Mouse (Mus musculus) Muller cell, postnatal 12 days (primary cell): Measurements from ENCODE around the gene Tmem86b.
A peak's percentile ranks its signal among the peaks of the same experiment; 100 is the strongest.

Experiments
- DNase-seq: peaks from one replicate; pipeline ENCODE4 v3.0.0-alpha.2; 2015; ENCODE audit errors: inconsistent ontology term

The Tmem86b gene

DNA sequence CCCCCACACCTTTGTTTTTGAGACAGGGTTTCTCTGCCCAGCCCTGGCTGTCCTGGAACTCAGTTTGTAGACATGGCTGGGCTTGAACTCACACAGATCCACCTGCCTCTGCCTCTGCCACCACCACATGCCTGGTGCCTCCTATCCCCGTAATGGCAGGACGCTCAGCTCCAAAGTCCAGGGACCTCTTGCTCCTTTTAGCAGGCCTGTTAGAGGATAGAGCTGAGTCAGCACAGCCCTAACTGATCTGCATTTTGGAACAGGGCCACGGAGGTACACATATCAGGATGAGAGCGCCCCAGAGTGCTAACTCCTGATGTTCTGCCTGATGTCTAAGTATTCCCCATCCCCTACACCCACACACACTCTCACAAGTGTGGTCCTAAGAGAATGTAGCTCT, at the start of gene Tmem86b:
Gene Tmem86b (minus strand): TSS at position 392 of the 400 bp plus-strand sequence.
- no peak for DNase-seq

DNA sequence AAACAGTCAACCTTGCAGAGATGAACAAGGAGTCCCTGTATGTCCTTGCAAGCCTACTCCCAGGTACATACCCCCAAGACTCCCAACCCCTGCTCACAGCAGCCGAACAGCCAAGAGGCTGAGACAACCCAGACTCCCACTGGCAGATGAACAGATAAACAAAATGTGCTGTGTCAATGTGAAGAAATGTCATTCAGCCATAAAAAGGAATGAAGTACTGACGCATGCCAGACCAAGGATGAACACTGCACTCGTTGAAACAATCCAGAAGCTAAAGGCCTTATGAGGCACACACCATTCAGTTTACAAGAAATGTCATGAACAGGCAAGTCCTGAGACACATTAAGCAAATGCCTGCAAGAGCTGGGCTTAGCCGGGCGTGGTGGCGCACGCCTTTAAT, 44.0 kb upstream of the Tmem86b start:
- no peak for DNase-seq

DNA sequence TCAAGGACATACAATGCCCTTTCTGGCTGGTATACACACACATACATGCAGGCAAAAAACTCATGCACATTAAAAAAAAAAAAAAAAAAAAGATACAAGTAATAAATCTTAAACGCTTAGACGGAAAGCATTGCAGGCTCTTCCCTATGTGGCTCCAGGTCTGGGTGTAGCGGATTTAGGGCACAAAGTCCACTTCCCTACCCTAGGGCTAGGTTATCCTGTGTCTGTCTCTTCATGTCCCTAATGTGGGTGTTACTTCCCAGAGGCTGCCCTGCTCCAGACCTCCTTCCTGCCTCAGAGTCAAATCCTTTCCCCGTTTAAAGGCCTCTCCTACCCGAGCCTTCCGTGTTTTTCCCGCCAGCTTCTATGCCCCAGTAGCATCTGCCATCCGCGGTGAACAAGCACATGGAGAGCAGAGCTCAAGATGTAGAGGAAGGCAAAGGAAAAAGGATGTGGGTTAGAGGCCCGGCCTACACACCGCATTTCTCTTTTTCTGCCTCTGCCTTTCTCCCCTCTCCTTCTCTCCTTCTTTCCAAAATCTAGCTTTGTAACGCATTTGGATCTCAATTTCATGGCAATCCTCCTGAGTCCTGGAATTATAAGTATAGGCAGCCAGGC, 43.0 kb upstream of the Tmem86b start:
- DNase-seq: no peak

DNA sequence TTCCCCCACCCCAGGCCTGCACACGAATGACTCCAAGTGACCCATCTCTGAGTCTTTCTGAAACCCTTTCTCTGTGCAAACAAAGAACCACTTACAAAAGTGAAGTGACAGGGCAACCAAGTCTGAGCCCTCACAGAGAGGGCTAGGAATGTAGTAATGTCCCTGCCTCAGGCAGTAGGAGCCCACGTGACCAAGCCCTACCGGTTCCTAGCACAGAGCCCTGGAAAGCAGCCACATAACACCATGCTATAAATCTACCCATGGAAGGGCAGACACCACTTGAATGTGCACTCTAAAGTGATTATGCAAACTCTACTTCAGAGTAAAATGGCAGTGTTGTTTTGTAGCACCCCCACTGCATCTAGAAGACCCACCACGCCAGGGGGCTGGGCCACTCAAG, 40.7 kb upstream of the Tmem86b start:
- DNase-seq: peak; percentile 22

DNA sequence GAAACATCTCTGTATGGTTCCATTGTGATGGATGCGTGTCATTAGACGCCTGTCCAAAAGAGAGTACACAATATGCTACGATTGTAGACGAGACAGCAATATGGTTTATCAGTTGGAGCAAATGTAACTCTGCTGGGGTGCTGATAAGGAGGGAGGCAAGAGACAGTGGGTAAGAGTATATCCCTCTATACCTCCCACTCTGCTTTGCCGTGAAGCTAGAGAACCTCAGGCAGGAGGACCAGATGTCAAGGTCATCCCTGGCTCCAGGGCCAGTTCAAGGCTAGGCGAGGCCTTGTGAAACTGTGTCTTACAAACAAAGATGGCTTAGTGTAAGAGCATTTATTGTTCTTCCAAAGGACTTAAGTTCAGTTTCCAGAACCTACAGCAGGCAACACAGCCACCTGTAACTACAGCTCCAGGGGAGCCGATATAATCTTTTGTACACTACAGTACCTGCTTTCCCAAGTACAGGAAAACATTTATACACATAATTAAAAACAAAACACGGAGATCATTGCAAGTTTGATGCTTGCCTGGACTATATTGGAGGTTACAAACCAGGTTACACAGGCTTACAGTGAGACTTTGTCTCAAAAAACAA, 39.5 kb upstream of the Tmem86b start:
- DNase-seq: no peak

DNA sequence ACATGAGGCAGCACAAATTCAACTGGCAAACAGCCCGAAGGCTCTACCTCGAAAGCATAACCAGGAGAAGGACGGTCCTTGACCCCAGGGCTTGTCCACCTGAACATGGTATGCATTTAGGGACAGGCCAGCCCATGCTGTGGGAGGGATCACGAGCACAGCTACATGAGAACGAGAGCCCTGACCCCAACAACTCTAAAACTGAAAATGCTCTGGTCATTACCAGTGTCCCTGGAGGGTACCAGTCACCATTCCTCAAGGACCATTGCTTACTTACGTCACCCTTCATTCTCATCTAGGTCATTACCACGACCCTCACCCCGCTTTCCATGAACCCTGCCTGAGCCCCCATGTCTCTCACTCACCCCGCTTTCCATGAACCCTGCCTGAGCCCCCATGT, 37.9 kb upstream of the Tmem86b start:
- DNase-seq: no peak

DNA sequence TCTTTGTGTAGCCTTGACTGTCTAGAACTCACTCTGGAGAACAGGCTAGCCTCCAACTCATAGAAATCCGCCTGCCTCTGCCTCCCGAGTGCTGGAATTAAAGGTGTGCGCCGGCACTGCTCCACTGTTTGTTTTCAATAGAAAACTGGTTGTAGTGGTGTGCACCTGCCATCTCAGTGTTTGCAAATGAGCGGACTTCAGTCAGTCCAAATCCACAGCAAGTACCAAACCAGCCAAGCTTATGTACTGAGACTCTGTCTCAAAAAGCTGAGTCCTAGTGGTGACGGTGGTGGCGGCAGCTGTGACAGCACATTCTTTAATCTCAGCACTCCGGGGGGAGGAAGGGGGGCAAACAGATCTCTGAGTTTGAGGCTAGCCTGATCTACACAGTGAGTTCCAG, 37.3 kb upstream of the Tmem86b start:
- no peak for DNase-seq

DNA sequence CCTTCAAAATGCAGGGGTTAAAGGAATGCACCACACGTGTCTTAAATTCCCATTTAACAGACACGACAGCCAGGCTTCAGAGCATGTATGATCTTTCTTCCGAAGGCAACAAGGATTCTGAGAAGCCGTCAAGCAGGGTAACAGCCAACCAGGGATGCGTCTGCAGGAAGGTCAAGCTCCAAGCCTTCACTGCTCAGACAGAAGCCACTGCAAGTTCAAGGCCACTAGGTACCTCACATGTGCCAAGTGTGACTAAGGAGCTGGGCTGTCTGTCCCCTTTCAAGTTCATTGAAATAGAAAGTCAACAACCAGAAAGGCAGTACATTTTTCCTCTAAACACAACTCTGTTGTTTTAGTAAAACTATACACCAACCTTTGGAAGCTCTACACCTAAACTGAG, 35.6 kb upstream of the Tmem86b start:
- no peak for DNase-seq

DNA sequence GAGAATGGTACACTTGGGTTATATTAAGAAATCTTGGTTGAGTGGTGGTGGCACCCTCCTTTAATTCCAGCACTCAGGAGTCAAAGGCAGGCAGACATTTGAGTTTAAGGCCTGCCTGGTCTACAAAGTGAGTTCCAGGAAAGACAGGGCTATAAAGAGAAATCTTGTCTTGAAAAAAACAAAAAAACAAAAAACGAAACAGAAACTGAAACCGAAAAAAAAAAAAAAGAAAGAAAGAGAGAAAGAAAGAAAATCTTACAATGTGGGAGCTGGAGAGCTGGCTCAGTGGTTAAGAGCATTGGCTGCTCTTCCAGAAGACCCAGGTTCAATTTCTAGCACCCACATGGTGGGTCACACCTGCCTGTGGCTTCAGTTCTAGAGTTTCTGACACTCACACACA, 32.5 kb upstream of the Tmem86b start:
- DNase-seq: no peak

DNA sequence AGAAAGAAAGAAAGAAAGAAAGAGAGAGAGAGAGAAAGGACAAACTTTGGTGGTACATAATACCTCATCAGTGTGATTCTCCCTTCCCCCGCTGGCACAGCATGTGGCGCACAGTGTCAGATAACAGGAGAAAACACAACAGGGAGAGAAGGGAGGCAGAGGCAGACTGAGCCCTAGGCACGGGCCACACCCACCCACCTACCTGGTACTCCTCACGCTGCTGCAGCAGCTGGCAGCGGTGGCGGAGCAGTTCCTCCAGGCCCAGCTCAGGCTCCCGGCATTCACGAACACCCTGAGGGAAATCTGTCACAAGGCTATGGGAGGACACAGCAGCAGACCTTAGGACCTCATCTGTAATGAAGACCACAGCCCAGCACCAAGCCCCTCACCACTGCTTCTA, 32.0 kb upstream of the Tmem86b start:
- no peak for DNase-seq

DNA sequence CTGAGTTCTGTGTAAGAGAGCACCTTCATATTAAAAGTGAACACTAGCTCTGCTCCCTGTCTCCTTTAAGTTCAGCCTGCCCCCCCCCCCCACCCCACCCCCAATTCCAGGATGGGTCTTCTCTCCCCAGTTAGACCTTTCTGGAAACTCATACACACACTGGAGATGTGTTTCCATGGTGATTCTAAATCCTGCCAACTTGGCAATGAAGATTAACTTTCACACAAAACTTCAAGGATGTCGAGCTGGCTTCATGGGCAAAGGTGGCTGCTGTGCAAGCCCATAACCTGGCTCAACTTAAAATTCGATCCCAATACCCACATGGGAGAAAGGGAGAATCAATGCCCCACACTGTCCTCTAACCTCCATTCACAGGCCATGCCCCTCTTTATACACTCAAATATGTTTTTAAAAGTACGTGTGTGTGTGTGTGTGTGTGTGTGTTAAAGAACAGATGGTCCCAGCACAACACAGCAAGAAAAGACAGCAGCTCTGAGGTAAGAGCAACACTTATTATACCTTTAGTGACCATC, 28.8 kb upstream of the Tmem86b start:
- DNase-seq: peak; percentile 31

DNA sequence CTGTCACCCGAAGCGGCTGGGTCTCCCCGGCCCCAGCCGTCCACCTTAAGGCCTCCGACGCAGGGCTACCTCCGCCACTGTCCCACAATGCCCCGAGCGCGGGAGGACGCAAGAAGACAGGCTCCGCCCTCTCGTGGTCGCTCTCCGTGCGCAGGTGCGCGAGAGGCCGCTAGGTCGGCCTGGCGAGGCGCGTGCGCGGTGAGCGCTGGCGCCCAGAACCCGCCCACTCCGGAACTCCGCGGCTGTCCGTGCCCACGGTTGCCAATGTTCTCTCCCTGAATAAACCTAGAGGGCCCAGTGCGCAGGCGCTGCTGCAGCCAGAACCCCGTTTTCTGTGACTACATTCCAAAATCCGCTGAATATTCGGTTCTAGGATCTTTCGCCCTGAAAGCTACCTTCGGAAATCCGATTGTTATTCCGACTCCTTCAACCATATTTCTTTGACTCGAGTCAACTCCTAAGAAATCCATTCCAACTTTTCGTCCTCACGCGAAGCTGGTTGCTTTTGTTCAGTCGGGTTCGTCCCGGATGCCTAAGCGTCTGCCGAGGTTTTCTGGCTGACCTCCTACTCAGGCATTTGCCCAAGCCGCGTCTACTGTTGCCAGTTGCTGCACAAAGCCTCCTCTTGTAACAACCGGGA, 27.8 kb upstream of the Tmem86b start, which contains the start of gene Ppp6r1:
Gene Ppp6r1 (minus strand): TSS at position 108 of the 640 bp plus-strand sequence.
- DNase-seq: peak; percentile 98

DNA sequence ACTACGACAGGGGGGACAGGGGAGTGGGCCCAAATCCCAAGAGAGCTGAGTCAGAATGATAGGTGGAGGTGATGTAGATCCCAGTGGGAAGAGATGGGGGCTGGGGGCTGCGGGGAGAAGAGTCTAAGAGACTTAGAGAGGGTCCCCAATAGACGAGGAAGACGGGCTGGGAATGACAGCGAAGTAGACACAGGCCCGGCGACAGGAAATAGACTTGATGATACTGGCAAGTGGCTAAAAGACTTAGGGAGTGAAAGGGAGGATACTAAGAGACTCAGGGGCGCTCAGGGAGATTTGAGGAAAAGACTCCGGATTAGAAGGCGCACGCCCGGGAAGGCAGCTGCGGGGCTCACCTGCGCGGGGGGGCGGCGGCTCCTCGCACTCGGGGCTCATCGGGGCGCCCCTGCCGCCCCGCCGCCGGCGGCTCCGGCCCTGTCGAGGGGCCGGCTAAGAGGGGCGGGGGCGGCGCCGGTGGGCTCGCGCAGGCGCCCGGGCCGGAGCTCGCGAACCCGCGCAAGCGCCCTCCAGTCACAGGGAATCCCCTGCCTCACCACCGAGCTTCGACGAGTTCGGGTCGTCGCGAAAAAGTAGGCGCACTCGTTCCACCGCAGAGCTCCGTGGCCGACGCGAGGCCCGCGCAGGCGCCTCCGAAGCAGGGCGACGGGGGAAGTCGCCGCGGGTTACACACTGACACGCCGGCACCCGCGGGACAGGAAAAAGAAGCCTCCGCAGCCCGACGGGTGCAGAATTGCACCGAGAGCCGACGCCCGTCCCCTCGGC, 27.1 kb upstream of the Tmem86b start:
- peak; percentile 68 for DNase-seq

DNA sequence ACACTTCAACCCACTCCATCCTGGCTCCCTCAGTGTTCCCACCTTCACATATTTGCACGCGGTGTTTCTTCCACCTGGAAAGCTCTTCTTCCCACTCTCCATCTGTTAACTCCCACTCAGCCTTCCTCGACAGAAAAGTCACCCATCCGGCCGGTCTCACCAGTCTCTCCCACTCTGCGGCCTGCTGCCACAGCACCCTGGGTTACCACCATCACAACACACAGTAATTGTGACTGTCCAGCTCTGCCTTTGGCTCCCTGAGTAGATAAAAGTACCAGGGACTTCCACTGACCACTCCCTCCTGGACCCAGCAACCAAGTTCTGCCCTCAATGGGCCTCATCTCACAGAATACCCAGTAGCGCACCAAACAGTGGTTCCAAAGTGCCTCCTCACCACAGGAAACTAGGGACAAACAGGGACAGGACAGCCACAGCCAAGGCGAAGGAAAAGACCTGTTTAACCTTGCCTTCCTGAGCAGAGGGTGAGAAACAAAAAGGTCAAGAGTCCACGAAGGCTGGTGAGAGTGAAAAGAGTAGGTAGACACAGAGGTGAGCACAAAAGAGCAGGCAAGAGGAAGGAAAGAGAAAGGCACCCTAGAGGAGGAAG, 26.4 kb upstream of the Tmem86b start:
- DNase-seq: peak; percentile 8

DNA sequence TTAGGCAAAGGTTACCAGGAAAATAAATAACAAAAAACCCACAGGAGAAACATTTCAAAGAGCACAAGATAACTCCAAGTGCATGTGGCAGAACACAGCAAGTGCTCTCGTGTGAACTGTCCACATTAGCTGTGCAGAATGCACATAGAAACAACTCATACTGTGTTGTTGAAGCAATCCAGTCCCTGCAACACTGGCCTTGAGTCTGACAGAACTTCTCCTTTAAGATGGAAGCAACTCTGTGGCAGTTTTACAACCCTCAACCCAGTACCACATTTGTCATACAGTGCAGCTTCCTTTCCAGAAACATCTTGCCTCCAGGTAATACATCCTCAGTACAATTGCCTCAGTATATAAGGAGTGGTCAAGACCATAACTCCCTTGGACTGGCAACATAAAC, 25.6 kb upstream of the Tmem86b start:
- DNase-seq: no peak

DNA sequence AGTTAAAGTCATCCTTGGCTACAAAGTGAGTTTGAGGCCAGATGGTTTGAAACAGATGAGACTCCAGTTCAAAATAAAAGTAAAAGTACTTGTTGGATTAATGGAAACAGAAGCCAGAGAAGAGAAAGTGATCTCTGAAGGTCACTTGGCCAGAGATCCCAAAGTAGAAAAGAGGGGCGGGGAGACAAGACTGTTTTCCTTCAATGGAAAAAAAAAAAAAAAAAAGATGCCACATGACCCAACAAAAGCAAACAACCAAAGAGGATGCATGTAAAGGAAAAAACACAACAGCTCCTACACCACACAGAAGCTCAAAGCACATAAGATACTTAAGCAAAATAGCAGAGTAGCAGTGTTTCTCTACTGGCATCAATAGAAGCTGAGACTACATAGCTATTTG, 24.7 kb upstream of the Tmem86b start:
- DNase-seq: no peak

DNA sequence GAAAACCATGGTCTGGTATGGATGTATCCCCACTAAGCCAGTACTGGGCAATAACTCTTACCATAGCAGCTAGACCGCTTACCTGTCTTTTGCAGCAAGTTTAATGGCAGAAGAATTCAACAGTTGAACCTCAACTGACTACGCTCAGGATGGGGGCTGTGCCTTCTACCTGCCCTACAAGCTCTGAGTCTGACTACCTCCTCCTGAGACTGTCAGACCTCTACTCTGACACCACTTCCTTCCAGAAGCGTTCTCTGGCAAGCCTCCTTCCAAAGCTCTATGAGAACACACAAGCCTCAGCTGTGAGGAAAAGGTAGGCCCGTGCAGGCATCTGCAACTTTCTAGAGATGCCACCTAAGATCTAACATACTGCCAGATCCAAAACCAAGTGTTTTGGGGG, 24.2 kb upstream of the Tmem86b start:
- DNase-seq: no peak

DNA sequence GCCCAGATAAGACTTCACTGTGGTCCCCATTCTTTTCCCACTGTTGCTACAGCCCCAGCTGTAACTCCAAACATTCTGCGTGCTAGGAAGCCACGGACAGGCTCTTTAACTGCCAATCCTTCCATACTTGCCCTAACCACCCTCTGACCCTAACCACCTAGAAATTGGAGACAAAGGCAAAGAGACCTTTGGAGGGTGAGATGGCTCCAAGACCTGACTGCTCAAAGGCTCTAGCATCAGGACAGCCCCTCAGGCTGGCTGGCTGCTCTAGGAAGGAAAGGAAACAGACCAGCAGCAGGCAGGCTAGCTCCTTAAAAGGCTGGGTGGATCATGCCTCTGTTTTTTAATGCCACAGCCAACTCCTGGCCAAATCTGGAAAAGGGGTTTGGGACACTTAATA, 23.0 kb upstream of the Tmem86b start:
- no peak for DNase-seq

DNA sequence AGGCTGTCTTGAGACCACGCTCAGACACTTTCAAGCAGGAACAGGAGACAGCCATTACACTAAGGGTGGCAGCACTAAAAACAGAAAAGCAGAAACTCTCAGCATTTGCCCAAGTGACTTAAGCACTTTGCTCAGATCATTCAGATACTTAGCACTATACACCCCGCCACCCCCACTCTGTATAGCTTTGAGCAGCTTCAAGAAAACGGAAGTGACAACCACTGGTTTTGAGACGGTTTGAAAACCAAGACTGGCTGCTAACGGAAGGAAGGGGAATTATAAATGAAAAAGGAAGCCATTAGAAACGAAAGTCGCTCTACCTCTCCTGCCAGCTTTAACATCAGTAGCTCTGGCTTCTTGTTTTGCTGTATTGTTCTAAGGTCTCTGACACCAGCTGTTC, 22.6 kb upstream of the Tmem86b start:
- DNase-seq: no peak

DNA sequence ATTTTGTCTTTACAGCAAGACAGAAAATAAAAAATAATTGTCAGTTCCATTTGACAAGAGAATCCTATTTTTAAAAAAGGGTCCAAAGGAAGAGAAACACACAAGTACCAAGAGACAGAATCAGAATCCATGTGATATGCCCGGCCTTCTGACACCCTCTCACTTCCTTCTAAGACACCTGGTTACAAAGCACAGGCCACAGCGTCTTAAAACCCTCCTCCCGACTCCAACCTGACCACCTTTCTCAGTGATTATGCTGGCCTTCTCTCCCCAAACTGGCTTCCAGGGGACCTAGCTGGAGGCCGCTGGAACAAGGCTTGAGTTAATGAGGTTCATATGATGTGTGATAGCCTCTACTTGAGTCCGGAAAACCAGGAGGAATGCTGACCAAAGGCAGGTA, 22.1 kb upstream of the Tmem86b start:
- DNase-seq: no peak

DNA sequence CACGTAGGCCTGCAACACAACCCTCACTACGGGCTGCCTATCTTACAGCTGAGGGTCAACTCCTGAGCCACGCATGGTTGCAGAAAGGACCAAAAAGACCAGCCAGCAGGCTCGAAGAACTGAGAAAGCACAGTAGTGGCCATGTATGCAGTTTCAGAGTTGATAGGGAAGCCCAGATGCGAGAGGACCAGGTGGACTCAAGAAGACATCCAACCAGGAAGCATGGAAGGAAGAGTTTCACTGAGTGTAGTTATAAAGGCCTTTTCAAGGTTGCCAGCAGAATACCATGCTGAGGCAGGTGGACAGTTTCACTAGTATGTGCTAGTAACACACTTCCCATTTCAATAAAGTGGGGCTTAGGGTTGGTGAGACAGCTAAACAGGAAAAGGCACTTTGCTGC, 21.5 kb upstream of the Tmem86b start:
- DNase-seq: no peak

DNA sequence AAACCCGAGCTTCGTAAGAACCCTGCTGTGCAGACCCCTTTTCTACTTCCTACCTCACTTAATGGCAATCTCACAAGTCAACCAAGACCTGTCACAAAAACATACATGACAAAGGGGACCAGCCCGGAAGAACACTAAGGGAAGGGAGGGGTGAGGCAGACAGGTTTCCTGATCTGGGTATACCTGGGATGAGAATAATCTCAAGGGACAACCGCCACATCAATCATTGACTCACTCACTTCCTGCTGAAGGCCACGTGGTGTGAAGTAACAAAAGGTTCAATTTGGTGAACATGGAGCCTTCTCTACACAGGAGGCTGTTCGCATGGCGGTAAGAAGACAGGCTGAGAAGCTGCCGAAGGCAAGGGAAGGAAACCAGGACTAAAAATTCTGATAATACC, 20.4 kb upstream of the Tmem86b start:
- DNase-seq: no peak
